Mouse (Mus musculus) G1E (cell line): ENCODE data around the gene Nup107.

Experiments used
- CTCF ChIP-seq: IDR thresholded peaks from 2 replicates; pipeline ENCODE4 v1.5.1; 2012; ENCODE audit warnings: low read depth, low read length, inconsistent platforms, mixed read lengths
- GATA1 ChIP-seq: IDR thresholded peaks from 2 replicates; pipeline ENCODE4 v1.6.1; 2012; ENCODE audit warnings: borderline replicate concordance, low read length, inconsistent platforms, mixed read lengths

DNA sequence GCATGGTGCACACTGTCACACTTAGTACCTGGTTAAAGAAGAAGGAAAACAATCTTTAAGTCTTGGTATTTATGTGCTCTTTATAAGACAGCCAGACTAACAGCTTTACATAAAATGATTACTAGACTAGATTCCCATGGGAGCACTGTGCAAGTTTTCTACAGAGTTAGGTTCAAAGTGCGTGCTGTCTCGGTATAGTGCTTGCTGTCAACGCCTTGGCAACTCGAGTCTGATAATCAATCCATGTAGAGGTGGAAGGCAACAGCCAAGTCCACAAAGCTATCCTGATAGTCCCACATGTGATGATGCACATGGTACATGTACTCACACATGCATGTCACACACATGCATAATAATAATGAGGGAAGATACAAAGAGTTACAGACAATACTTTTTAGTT, 32.1 kb upstream of the Nup107 start:
- TF ChIP-seq GATA1 (no peak), CTCF (no peak)
